Mouse (Mus musculus) leukemia stem cell, adult 10-12 weeks (primary cell): ENCODE results near the gene Epha5. TPM values are rescaled to one million over a fixed set of nuclear protein-coding genes. Genes with fewer than 3 reads are reported as not detected.

Experiments
- polyA plus RNA-seq: library from polyadenylated mRNA; stranded (reverse); fragments of >175 nt; gene quantifications from 2 replicates; pipeline ENCODE4 v1.2.3, GENCODE M21; 2012; ENCODE audit warnings: low replicate concordance

The Epha5 gene
- not detected in 2 replicates for polyA plus RNA-seq

DNA sequence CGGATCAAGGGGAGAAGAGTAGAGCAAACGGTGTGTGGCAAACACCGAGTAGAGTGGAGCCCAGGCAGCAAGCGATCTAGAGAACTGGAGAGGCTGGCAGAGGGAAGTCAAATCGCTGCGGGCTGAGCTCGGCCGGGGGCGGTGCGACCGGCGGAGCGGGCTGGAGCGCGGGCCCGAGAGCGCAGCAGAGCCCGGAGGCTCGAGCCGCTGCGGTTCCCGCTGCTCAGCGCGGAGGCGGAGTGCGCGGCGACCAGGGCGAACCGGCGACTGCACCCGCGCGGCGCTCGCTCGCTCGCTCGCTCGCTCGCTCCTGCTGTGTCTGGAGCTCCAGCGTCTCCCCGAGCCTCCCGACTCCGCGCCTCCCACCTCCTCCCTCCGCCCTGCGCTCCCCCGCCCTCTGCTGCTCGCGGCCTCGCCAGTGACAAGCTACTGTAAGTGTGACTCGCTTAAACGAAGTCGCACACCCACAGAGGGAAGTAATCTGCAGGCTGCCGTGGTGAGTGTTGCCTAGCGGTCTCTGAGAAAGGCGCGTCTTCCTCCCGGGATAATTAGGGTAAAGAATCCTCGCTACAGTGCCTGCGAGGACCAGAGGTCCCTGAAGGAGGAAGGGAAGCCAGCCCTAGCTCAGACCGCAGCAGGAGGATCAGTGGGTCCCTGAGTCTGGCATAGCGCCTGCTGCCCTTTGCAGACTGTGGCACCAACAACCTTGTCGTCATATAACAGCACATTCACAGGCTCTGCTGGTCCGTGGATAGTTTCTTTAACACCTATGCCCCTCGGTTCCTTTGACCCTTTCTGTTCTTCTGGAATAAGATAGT lies at the start of gene Epha5:
Gene Epha5 (minus strand): TSS at position 321 of the 818 bp plus-strand sequence.

